Mouse (Mus musculus): ENCODE data around the gene Ate1. TPM values are rescaled to one million over a fixed set of nuclear protein-coding genes. Genes with fewer than 3 reads are reported as not detected.
"Not testable (repeated sequence)": the region's sequence is repeated elsewhere in the genome, so short reads cannot be mapped to it uniquely, and the experiment has no call there.

Gene Ate1
- polyA plus RNA-seq, 1 experiment from 2014 or later: 33.3 TPM

- Histone ChIP-seq H3K36me3 (peaks cover 54% of the 10 kb centered on the region), H3K9me3 (replicated peaks) (no peaks in the 10 kb centered on the region), H3K4me3 (no peak overlapping the region), H3K4me1 (no peaks in the 10 kb centered on the region), H3K4me2 (no peak overlapping the region), H3K27me3 (replicated peaks) (no peaks in the 10 kb centered on the region), H3K9ac (no peak overlapping the region), H3K27ac (no peak overlapping the region)
- WGBS (ENCODE audit: insufficient replicate concordance): 81% methylated on average over 4 of the region's 4 CpGs
- ATAC-seq: no peak
Observed at GRCm38 (mm10) chr7:130455587-130456246, 64.5 kb downstream of the Ate1 start.

- H3K4me3 ChIP-seq: no peak overlapping the region
- no peak overlapping the region for H3K9ac ChIP-seq
- peaks cover 54% of the 10 kb centered on the region for H3K36me3 ChIP-seq
- H3K9me3 ChIP-seq (replicated peaks): no peaks in the 10 kb centered on the region
- H3K4me2 ChIP-seq: no peak overlapping the region
- ATAC-seq: no peak
- no peaks in the 10 kb centered on the region for H3K27me3 ChIP-seq (replicated peaks)
- 76% methylated on average over 3 of the region's 3 CpGs for WGBS (ENCODE audit: insufficient replicate concordance)
- no peak overlapping the region for H3K27ac ChIP-seq
- no peaks in the 10 kb centered on the region for H3K4me1 ChIP-seq
Observed at GRCm38 (mm10) chr7:130454226-130454625, 65.9 kb downstream of the Ate1 start.

- Histone ChIP-seq H3K36me3 (peaks cover 10% of the 10 kb centered on the region), H3K9ac (no peak overlapping the region), H3K4me2 (no peak overlapping the region), H3K4me3 (no peak overlapping the region), H3K9me3 (replicated peaks) (no peaks in the 10 kb centered on the region), H3K27me3 (replicated peaks) (no peaks in the 10 kb centered on the region), H3K4me1 (peaks cover 6% of the 10 kb centered on the region; the same call in 1 of the 2 replicates), H3K27ac (no peak overlapping the region)
- no peak for ATAC-seq
- WGBS (ENCODE audit: insufficient replicate concordance): 84% methylated on average over 5 of the region's 5 CpGs
Observed at GRCm38 (mm10) chr7:130435776-130436175, 84.4 kb downstream of the Ate1 start.

- H3K9me3 ChIP-seq (replicated peaks): no peaks in the 10 kb centered on the region
- no peak overlapping the region for H3K27ac ChIP-seq
- H3K4me1 ChIP-seq: peaks cover 3% of the 10 kb centered on the region; the same call in 1 of the 2 replicates
- ATAC-seq: no peak
- H3K4me2 ChIP-seq: no peak overlapping the region
- 80% methylated on average over 2 of the region's 2 CpGs for WGBS (ENCODE audit: insufficient replicate concordance)
- 0 out of 2 replicates have a peak, but pooled peaks cover 4% of the 10 kb centered on the region for H3K36me3 ChIP-seq
- no peaks in the 10 kb centered on the region for H3K27me3 ChIP-seq (replicated peaks)
- no peak overlapping the region for H3K9ac ChIP-seq
- no peak overlapping the region for H3K4me3 ChIP-seq
Observed at GRCm38 (mm10) chr7:130432141-130432540, 88.0 kb downstream of the Ate1 start.

GRCm38 (mm10) chr7:130426586-130426985 is 93.6 kb downstream of the Ate1 start:
- H3K4me3 ChIP-seq: no peak overlapping the region
- no peak for ATAC-seq
- H3K4me2 ChIP-seq: no peak overlapping the region
- H3K27ac ChIP-seq: no peak overlapping the region
- H3K27me3 ChIP-seq (replicated peaks): no peaks in the 10 kb centered on the region
- WGBS (ENCODE audit: insufficient replicate concordance): 36% methylated on average over 5 of the region's 5 CpGs
- H3K9ac ChIP-seq: no peak overlapping the region
- no peaks in the 10 kb centered on the region for H3K4me1 ChIP-seq
- H3K36me3 ChIP-seq: no peaks in the 10 kb centered on the region
- H3K9me3 ChIP-seq (replicated peaks): no peaks in the 10 kb centered on the region

DNA sequence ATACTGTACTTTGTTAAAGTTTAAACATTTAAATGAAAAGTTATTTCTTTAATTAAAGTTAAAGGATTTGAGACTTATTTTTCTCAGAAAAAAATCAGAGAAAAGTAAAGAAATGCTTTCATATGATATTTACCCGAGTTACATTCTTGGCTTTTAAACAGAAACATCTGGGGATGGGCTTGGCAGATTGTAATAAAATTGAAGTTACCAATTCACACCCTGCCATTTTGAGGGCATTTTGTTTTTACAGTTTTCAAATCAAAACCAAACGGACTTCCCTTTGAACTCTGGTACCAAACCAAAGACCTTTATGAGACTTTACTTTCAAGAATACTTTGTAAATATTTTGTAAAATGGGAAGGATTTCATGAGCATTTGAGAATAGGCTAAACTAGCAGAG is 94.2 kb downstream of the Ate1 start:
- Histone ChIP-seq H3K27ac (no peak overlapping the region), H3K4me2 (no peak overlapping the region), H3K9ac (no peak overlapping the region), H3K9me3 (replicated peaks) (no peaks in the 10 kb centered on the region), H3K4me3 (no peak overlapping the region), H3K4me1 (no peaks in the 10 kb centered on the region), H3K27me3 (replicated peaks) (no peaks in the 10 kb centered on the region), H3K36me3 (no peaks in the 10 kb centered on the region)
- 60% methylated on average over 2 of the region's 2 CpGs for WGBS (ENCODE audit: insufficient replicate concordance)
- no peak for ATAC-seq

DNA sequence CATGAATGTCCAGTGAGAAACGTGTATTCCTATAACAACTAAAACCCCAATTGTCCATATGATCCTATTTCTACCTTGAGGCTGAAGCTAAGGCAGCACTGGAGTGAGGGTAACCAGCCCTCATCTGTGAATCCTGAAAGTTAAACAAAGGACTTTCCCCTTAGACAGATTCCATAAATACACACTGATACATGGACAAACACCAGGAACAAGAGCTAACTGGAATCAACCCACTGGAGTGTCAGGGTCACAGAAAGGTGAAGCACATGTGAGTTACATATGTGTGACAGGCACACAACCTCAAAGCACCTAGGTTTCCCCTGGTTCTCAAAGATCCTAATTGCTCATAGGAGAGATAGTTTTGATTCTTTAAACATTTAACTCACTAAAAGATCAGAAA is 100.2 kb downstream of the Ate1 start:
- Histone ChIP-seq H3K36me3 (peaks cover 3% of the 10 kb centered on the region), H3K9me3 (replicated peaks) (no peaks in the 10 kb centered on the region), H3K9ac (no peak overlapping the region), H3K27ac (no peak overlapping the region), H3K4me2 (no peak overlapping the region), H3K4me1 (no peaks in the 10 kb centered on the region), H3K27me3 (replicated peaks) (no peaks in the 10 kb centered on the region), H3K4me3 (no peak overlapping the region)
- 74% methylated on average over 1 of the region's 1 CpGs for WGBS (ENCODE audit: insufficient replicate concordance)
- no peak for ATAC-seq

DNA sequence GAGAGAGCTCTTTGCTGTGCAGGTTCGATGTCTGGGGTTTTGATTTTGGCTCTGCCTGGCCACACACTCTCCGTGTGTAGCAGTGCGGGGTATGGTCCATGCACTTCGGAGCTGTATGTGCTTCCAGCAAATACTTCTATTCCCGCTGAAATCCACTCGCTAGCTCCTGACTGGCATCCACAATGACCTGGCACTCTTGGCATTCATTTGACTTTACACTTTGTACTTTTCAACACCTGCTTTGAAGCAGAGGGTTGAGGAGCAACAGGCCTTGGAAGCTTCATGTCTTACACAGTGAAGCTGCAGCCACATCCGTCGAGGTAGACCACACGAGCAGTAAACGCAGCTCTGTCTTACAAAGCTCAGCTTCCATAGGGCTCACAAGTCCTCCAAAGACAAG is 112.5 kb downstream of the Ate1 start:
- 79% methylated on average over 10 of the region's 10 CpGs for WGBS (ENCODE audit: insufficient replicate concordance)
- ATAC-seq: no peak

DNA sequence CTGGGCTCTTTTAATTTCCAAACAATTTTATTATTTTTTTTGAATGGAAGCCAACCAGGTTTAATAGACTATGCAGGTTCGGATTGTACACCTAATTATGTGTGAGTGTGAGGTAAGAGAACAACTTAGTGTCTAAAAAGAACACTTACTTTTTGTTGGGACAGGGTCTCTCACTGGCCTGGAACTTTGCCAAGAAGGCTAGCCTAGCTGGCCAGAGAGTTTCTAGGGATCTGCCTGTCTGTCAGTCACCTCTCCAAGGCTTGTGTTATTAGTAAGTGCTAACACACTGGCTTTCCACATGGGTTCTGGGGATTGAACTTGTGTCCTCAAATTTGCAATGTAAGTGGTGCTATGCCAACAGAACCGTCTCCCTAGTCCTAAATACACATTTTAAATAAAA is 116.8 kb downstream of the Ate1 start:
- WGBS (ENCODE audit: insufficient replicate concordance): 73% methylated on average over 2 of the region's 2 CpGs
- H3K9ac ChIP-seq: no peak overlapping the region
- H3K4me1 ChIP-seq: no peaks in the 10 kb centered on the region
- H3K9me3 ChIP-seq (replicated peaks): no peaks in the 10 kb centered on the region
- no peaks in the 10 kb centered on the region for H3K27me3 ChIP-seq (replicated peaks)
- H3K4me2 ChIP-seq: no peak overlapping the region
- no peak overlapping the region for H3K27ac ChIP-seq
- H3K4me3 ChIP-seq: no peak overlapping the region
- H3K36me3 ChIP-seq: peaks cover 17% of the 10 kb centered on the region
- ATAC-seq: no peak

More for the DNA sequence above, 112.5 kb downstream of the Ate1 start:
- Histone ChIP-seq H3K27me3 (replicated peaks) (no peaks in the 10 kb centered on the region), H3K4me1 (no peaks in the 10 kb centered on the region), H3K4me3 (no peak overlapping the region), H3K4me2 (no peak overlapping the region), H3K9ac (no peak overlapping the region), H3K9me3 (replicated peaks) (no peaks in the 10 kb centered on the region), H3K36me3 (peaks cover 7% of the 10 kb centered on the region; the same call in 1 of the 2 replicates), H3K27ac (no peak overlapping the region)

DNA sequence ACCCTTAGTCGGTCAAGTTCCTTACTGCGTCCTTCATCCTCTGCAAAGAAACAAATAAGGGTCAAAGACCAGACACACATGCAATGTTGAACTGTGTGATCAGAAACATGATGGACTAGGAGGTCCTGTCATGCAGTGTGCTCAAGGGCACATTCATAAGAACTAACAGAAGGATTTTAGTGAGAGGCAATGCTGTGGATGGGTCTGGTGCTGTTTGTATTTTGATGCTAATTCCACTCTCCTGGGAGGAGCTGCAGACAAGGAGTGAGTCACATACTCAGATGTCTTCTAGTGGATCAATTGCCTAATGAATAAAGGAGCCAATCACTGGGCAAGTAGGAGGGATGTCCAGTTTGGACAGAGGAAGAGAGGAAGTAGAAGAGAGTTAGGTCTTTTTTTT is 125.5 kb downstream of the Ate1 start:
- ATAC-seq: no peak
- H3K36me3 ChIP-seq: peaks cover 27% of the 10 kb centered on the region; the same call in 1 of the 2 replicates
- H3K4me2 ChIP-seq: no peak overlapping the region
- no peaks in the 10 kb centered on the region for H3K4me1 ChIP-seq
- no peak overlapping the region for H3K27ac ChIP-seq
- H3K9ac ChIP-seq: no peak overlapping the region
- no peaks in the 10 kb centered on the region for H3K9me3 ChIP-seq (replicated peaks)
- H3K4me3 ChIP-seq: no peak overlapping the region
- WGBS (ENCODE audit: insufficient replicate concordance): 85% methylated on average over 2 of the region's 2 CpGs
- no peaks in the 10 kb centered on the region for H3K27me3 ChIP-seq (replicated peaks)

DNA sequence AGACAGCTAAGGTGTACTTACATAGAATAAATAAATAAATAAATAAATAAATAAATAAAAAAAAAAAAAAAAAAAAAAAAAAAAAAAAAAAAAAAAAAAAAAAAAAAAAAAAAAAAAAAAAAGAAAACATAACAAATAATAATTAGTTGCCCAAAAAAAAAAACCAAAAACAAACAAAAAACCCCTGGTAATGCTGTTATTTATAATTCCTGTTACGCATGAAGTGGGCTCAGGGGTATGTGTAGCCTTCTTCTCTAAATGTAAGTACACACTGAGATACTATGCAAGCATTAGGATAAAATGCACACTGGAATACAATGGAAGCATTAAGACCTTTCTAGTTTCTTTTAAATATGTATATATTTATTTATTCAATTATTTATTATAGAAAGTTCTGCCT is 130.1 kb downstream of the Ate1 start:
- 88% methylated on average over 1 of the region's 1 CpGs for WGBS (ENCODE audit: insufficient replicate concordance)
- ATAC-seq; H3K4me3 ChIP-seq; H3K4me2 ChIP-seq; H3K4me1 ChIP-seq; H3K9me3 ChIP-seq (replicated peaks); H3K9ac ChIP-seq; H3K27me3 ChIP-seq (replicated peaks); H3K27ac ChIP-seq: not testable (repeated sequence)
- peaks cover 29% of the 10 kb centered on the region for H3K36me3 ChIP-seq

GRCm38 (mm10) chr7:130386308-130386707 is 133.9 kb downstream of the Ate1 start:
- Histone ChIP-seq H3K9me3 (replicated peaks) (no peaks in the 10 kb centered on the region), H3K9ac (no peak overlapping the region), H3K36me3 (peaks cover 5% of the 10 kb centered on the region), H3K4me1 (no peaks in the 10 kb centered on the region), H3K4me2 (no peak overlapping the region), H3K4me3 (no peak overlapping the region), H3K27me3 (replicated peaks) (no peaks in the 10 kb centered on the region), H3K27ac (no peak overlapping the region)
- WGBS (ENCODE audit: insufficient replicate concordance): 61% methylated on average over 3 of the region's 3 CpGs
- no peak for ATAC-seq

GRCm38 (mm10) chr7:130385732-130386294 is 134.4 kb downstream of the Ate1 start:
- Histone ChIP-seq H3K9ac (no peak overlapping the region), H3K27me3 (replicated peaks) (no peaks in the 10 kb centered on the region), H3K27ac (no peak overlapping the region), H3K9me3 (replicated peaks) (no peaks in the 10 kb centered on the region), H3K36me3 (peaks cover 5% of the 10 kb centered on the region), H3K4me3 (no peak overlapping the region), H3K4me1 (no peaks in the 10 kb centered on the region), H3K4me2 (no peak overlapping the region)
- ATAC-seq: no peak
- 84% methylated on average over 8 of the region's 8 CpGs for WGBS (ENCODE audit: insufficient replicate concordance)

Data from liver, embryonic 12.5 days (tissue).